Mouse (Mus musculus) MEL-GATA-1-ER (cell line): Measurements from ENCODE around the gene Rell1.
"Not testable (repeated sequence)": the region's sequence is repeated elsewhere in the genome, so short reads cannot be mapped to it uniquely, and the experiment has no call there.

ENCODE experiments used
- DNase-seq: peaks from one replicate; pipeline ENCODE4 v3.0.0-alpha.2; 2012; ENCODE audit warnings: low read depth; ENCODE audit errors: extremely low read depth

Gene Rell1

DNA sequence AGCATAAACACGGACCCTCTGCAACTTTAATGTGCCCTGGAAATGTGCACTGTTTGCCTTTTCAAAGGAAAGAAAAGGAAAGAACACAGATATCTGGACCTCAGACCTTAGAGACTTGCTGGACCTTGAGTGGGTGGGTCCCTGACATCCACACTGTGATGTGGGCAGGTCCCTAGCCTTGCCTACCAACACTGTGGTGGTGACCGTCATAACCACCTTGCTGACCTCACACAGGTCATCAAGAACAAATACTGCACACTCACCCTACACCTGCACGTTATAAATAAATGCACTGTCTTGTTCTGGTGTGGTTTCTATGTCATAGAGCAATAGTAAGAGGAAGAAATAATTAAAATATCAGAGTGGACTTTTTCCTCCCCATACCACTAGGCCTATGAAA, 65.4 kb downstream of the Rell1 start:
- no peak for DNase-seq

DNA sequence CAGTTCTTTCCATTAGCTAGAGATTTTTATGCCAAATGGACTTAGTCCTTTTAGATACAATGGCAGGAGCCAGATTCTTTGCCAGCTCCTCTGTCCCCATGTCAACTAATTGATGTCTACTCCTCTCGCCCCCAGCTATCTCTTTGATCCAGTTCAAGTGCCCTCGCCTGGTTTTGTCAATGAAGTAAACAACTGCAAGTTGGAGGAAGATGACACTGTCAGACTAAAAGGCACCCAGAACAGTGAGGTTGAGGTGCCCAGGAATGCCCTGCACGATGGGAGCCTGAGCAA, 70.9 kb downstream of the Rell1 start:
- no peak for DNase-seq

DNA sequence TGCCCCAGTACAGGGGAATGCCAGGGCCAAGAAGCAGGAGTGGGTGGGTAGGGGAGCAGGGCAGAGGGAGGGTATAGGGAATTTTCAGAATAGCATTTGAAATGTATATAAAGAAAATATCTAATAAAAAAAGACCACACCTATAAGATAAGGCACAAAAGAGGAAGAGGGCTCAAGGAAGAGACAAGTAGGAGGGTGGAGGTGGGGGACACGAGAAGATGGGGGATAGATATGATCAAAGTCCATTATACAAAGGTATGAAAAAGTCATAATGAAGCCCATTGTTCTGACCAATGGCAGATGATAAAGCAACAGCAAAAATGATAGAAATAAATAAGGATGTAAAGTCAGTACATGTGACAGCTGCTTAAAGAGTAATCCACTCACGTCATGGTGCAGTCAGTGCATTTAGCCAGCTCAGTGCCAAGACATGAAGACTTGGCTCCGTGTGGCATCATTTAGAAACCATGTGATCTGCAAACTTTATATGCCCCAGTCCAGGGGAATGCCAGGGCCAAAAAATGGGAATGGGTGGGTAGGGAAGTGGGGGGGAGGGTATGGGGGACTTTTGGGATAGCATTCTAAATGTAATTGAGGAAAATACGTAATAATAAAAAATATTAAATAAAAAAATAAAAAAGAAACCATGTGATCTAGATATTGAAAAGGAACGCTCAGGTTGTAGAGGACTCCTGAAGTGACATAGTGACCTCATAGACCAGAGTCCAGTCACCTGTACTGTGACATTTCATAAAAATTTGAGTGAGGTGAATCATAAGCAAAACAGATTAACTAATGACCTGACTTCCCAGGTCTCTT, 71.5 kb downstream of the Rell1 start:
- DNase-seq: not testable (repeated sequence)

DNA sequence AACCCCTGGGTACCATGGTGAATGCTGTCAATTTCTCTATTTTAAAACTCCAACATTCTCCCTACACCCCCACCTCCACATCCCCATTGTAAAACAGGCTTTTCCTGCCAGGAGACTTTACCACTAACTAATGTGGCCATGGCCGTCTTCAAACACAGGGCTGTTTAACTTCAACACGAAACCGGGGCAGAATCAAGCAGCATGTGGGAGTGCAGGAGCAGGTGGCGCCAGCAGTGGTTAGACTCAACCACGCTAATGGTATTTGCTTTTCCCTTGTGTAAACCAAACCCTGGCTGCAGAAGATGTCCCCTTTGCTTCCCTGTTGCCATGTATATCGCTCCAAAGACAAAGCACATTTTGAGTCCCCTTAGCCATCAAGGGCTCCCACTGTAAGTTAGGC, 76.8 kb downstream of the Rell1 start:
- DNase-seq: no peak

DNA sequence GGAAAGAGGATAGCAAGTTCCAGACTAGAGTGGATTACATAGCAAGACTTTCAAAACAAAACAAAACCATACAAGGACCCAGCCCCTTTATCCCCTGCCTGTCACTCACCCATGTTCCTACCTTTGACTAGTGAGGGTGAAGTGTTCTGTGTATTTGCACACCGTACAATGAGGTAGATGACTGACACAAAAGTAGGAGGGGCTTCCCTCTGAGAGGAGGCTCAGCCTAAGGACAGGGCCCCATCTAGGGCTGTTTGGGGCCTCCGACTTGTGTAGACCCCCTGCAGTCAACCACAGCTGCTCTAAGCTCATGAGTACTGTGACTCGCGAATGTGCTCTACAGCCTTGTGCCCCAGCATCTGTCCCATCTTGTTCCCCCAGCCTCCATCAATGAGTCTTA, 77.5 kb downstream of the Rell1 start:
- no peak for DNase-seq

DNA sequence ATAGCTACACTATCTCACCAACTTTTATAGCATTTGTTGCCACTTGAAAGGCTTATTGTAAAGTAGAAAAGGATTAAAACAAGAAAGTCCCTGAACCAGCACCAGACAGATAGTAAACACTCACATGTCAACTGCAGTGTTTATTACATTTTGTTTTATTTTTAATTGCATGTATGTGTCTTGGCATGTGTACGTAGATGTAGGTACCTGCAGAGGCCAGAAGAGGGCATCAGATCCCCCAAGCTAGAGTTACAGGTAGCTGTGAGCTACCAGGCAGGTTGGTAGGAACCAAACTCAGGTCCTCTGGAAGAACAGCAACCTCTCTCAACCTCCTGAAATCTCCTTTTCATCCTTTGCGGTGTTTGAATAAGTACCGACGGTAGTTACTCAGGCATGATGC, 81.6 kb downstream of the Rell1 start:
- no peak for DNase-seq

DNA sequence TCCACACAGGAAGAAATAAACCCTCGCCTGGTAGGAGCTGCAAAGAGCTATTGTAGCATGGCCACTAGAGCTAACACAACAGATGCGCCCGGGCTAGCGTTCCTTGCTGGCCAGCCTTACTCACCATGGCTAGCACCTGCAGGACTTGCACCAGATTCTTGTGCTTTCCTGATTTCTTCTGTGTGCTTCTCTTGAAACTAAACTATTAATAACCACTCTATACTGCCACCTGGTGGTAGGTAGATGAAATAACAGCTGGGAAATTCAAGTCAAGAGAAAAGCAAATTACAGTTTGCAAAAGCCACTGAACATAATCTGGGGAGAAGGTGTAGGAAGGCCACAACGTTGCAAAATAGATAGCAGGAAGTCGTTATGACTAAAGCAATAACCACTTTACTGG, 82.0 kb downstream of the Rell1 start:
- DNase-seq: no peak

DNA sequence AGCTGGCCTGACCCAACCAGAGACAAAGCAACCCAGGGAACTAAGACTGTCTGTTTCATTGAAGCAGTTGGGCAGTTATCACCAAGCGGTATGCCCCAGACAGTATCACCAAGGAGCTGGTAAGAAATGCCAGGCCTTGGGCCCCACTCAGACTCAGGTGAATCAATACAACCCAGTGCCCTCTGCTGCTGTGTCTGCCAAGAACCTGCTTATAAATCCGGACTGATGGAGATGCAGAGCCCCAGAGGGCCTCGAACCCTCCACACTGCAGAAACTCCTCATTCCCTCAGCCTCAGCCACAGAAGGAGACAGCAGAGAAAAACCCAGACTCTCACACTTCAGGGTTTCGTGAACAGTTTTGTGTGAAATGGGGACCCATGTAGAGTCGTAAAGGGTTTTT, 82.4 kb downstream of the Rell1 start:
- DNase-seq: no peak

DNA sequence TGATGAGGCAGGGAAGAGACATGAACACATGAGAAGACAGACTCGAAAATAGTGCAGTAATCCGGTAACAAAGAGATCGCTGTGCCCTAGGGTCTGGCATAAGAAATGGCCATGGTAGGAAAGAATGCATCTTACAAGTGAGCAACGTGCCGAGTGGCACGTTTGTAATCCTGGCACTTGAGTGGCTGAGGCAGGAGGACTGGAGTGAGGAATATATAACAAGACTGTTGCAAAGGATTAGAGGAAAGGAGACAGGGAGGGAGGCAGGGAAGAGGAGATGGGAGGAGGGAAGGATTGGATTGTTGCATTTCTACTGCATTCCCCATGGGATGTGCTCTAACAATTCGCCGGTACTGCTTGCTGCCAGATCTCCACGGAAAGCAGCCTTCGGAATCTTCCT, 89.7 kb downstream of the Rell1 start:
- no peak for DNase-seq

DNA sequence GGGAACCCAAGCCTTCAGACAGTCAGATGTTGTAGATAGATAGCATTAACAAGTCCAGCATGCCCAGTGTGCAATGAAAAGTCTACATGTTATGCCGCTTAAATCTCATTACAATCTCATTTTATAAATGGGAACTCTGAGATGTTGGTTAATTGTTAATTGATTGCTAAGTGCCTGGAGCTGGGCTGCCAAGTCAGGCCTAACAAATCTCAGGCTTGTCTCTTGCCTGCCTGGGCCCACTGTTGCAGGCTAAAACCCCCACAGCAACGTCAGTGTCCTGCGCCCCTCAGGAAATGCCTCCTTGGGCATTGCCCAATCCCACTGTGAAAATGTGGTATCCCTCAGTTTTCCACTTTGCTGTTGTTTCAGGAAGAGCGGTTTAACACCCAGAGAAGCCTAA, 92.6 kb downstream of the Rell1 start:
- DNase-seq: no peak

DNA sequence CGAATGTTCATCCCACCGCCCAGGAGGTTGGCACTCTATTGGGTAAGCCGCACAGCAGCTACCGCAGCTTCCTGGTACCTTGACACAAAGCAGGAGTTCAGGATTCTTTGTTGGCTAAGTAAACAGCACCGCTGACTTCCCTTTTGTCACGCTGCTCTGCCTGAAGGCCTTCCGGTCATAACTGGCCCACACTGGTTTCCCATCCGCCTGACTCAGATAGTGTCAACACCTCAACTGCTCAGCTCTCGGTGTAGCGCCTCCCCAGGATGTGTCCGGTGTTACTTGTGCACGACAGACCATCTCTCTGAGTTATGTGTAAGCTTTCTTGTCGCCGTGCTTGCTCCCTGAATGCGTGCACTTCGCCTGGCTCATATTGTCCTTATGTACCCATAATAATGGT, 93.8 kb downstream of the Rell1 start:
- no peak for DNase-seq

DNA sequence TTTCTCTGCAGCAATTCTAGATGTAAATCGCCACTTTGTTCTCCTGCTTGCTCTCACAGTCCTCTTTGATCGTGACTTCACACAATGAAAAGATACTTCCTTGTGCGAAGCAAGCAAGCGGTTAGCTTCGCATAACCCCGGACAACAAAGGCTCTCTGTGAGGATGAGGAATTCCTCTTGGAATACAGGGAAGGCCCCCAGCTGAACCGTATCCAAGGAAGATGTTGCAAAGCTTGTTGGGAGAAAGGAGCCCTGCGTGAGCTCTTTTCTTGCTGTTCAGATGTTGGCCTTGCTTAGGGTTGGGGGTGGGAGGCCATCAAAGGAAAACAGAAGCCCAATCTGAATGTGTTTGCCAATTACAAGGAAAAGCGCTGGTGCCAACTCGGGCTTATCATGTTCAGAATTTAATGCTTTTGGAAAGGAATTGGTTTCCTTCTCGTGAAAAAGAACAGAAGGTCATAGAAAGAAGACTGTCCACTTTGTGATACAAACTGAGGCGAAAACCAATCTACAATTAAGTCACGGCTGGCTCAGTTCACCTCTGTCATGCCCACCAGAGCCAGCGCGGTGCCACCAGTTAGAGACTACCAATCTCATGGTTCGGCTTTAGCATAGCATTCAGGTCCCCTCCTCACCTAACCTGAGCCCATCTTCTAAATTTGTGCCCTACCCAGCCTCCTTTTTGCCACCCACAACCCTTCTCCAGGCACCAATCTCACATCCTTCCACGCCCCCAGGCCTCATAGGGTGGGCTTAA, 96.3 kb downstream of the Rell1 start:
- no peak for DNase-seq

DNA sequence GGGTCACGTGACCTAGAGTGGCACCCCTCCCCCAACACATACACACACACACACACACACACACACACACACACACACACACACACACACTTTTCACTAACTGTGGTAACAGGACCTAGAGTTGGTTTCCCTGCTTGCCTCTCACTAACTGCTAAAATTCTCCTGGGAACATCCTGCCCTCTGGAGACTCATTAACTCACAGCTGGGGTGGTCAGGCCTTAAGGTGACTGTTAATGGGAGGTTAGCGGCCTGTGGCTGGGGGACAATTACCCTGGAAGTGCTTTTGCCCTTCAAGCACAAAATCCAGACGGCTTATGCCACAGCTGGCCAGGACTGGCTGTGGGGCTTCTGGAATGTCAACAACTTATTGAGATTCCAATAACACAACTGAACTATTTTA, 101.3 kb downstream of the Rell1 start:
- no peak for DNase-seq

DNA sequence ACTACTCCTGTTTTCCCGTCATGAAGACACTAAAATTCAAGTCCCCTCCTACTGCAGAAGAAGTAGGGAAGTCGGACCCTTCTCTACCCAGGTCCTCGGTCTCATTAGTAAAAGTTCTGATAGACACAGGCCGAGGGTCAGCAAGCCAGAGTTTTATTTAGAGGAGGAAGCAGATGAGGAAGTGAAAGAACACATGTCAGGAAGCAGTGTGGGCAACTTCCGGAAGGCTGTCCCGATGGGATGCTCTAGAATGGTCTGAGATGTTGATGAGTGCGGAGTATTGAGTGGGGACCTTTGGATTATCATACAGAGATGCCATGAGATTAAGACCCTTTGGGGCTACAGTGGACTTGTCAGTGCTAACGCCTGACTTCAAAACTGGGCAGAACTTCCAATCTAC, 109.8 kb downstream of the Rell1 start:
- no peak for DNase-seq
